Mouse (Mus musculus) c-Kit-negative CD71-positive TER-119-positive erythroid progenitor cells, embryonic 14.5 days (primary cell): Measurements from ENCODE around the gene Rac2.

Experiments used
- DNase-seq: peaks from one replicate; pipeline ENCODE4 v3.0.0-alpha.2; 2013; ENCODE audit warnings: low read depth, low spot score

Gene Rac2

GRCm38 (mm10) chr15:78521892-78522291 lies 50.7 kb downstream of the Rac2 start:
- no peak for DNase-seq

GRCm38 (mm10) chr15:78521331-78521730 lies 51.3 kb downstream of the Rac2 start:
- DNase-seq, result no peak

GRCm38 (mm10) chr15:78520112-78520715 lies 52.4 kb downstream of the Rac2 start:
- DNase-seq, result no peak

- DNase-seq, result no peak
These were observed 54.4 kb downstream of the Rac2 start for GRCm38 (mm10) chr15:78518221-78518620.

GRCm38 (mm10) chr15:78515759-78516158 lies 56.8 kb downstream of the Rac2 start:
- no peak for DNase-seq

GRCm38 (mm10) chr15:78514393-78515146 lies 58.0 kb downstream of the Rac2 start:
- DNase-seq, result peak; percentile 42

GRCm38 (mm10) chr15:78513019-78513418 lies 59.6 kb downstream of the Rac2 start:
- DNase-seq, result no peak

GRCm38 (mm10) chr15:78511951-78512350 lies 60.6 kb downstream of the Rac2 start:
- DNase-seq, result no peak

- DNase-seq, result no peak
These were observed 61.8 kb downstream of the Rac2 start for GRCm38 (mm10) chr15:78510736-78511135.

GRCm38 (mm10) chr15:78510121-78510576 lies 62.4 kb downstream of the Rac2 start:
- no peak for DNase-seq

- DNase-seq, result no peak
These were observed 63.2 kb downstream of the Rac2 start for GRCm38 (mm10) chr15:78509297-78509899.
